Mouse (Mus musculus) G1E (cell line): ENCODE measurements around the gene Agbl3.

Source experiments
- CTCF ChIP-seq: IDR thresholded peaks from 2 replicates; pipeline ENCODE4 v1.5.1; 2012; ENCODE audit warnings: low read depth, low read length, inconsistent platforms, mixed read lengths
- GATA1 ChIP-seq: IDR thresholded peaks from 2 replicates; pipeline ENCODE4 v1.6.1; 2012; ENCODE audit warnings: borderline replicate concordance, low read length, inconsistent platforms, mixed read lengths
- POLR2AphosphoS5 ChIP-seq: IDR thresholded peaks from 2 replicates; pipeline ENCODE4 v1.6.1; 2012; ENCODE audit warnings: low read depth, low read length, inconsistent platforms; ENCODE audit not compliant: insufficient replicate concordance

DNA sequence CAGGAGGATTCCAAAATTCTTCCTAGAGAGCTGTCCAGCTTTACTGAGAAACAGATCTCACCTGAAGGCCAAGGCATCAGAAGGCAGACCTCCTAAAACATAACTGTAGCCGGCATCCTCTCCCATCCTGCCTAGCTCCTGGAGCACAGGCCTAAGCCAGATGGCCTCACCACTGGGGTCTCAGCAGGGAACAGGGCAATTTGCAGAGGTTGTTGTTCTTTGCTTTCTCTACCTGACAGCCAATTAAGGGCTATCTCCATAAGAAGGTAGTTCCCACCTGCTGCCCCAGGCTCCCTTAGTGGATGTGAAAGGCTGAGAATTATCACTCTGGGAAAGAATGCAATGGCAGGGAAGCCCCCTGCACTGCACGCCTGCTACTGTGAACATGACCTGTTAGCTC is 120.8 kb downstream of the Agbl3 start:
- no peak for TF ChIP-seq CTCF
- TF ChIP-seq GATA1: no peak
- TF ChIP-seq POLR2AphosphoS5: no peak
